Mouse (Mus musculus) hindbrain, embryonic 11.5 days (tissue): ENCODE measurements around the gene Bdnf. TPM values are rescaled to one million over a fixed set of nuclear protein-coding genes. Genes with fewer than 3 reads are reported as not detected.

Experiments
- polyA plus RNA-seq: library from polyadenylated mRNA; unstranded; fragments of >200 nt; fragmentation: Nextera tagmentation; extraction: Ambion mirVana; gene quantifications from 2 replicates; pipeline ENCODE4 v1.2.1, GENCODE M21; 2014

The Bdnf gene
- polyA plus RNA-seq, 1 experiment from 2014 or later, result 3.0 TPM

Other genes starting within 250 kb of the Bdnf start
- 140 and 161 TPM in 2 replicates for gene Lin7c, start 216.2 kb downstream of the Bdnf start, polyA plus RNA-seq
- 18.3 and 20.7 TPM in 2 replicates for gene Lgr4, start 242.9 kb downstream of the Bdnf start, polyA plus RNA-seq